Mouse (Mus musculus) frontal cortex, adult (tissue): Measurements from ENCODE around the gene Ctr9.

Experiments used
- ATAC-seq: cut with Nextera tagmentation; 2 replicates; pipeline ENCODE4 v1.9.2; 2017; ENCODE audit warnings: mild to moderate bottlenecking, moderate library complexity, mixed read lengths; ENCODE audit not compliant: low TSS enrichment

The Ctr9 gene

DNA sequence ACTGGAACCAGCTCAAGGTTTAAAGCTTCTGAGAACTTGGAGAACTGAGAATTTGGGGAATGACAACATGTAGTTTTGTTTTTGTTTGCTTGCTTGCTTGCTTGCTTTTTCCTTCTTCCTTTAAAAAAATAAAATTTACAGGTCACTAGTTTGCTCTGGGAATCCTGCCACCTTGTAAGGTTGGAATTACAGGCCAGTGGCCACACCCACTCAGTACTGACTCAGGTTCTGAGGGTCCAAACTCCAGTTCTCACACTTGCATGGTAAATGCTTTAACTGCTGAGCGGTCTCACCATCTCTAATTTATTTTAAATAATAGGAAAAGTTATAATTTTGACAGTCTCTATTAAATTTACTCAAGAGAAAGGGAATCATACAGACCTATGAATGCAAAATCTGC lies 69.4 kb downstream of the Ctr9 start:
- no peak for ATAC-seq
